Mouse (Mus musculus) heart, embryonic 10.5 days (tissue): ENCODE measurements at regions not wholly inside any gene's neighbourhood (a gene's known extent, or its start where the extent isn't known, plus 50 kb on each side); places are given as distances from the start of the nearest gene placed in this dataset.
A peak's percentile ranks its signal among the peaks of the same experiment; 100 is the strongest.

Experiments
- DNase-seq: peaks from one replicate; pipeline ENCODE4 v3.0.0-alpha.2; 2017; ENCODE audit warnings: low spot score
- H3K27ac ChIP-seq: fragments of 300-500 bp; sonication (generic); 2 replicates; pipeline ENCODE4 v1.5.1; 2016; ENCODE audit warnings: mild to moderate bottlenecking
- H3K27me3 ChIP-seq: fragments of 300-500 bp; sonication (generic); 2 replicates; pipeline ENCODE4 v1.6.1; 2016; ENCODE audit warnings: mild to moderate bottlenecking; ENCODE audit not compliant: poor library complexity, insufficient read depth, severe bottlenecking
- H3K36me3 ChIP-seq: fragments of 300-500 bp; sonication (generic); 2 replicates; pipeline ENCODE4 v1.6.1; 2016; ENCODE audit warnings: mild to moderate bottlenecking, moderate library complexity
- H3K4me1 ChIP-seq: fragments of 300-500 bp; sonication (generic); 2 replicates; pipeline ENCODE4 v1.6.1; 2016; ENCODE audit warnings: mild to moderate bottlenecking
- H3K4me3 ChIP-seq: fragments of 300-500 bp; sonication (generic); 2 replicates; pipeline ENCODE4 v1.5.1; 2016; ENCODE audit warnings: mild to moderate bottlenecking, moderate library complexity
- H3K9me3 ChIP-seq: fragments of 300-500 bp; sonication (generic); 2 replicates; pipeline ENCODE4 v1.6.1; 2016; ENCODE audit warnings: mild to moderate bottlenecking, moderate library complexity
- WGBS: fragments of 180-500 bp; shearing (Covaris S2); methylation state at CpG from one replicate; pipeline ENCODE4 v1.1.7; 2016; 5-methylcytosine and 5-hydroxymethylcytosine counted together

- Histone ChIP-seq H3K27me3 (no peaks in the 10 kb centered on the region), H3K4me1 (no peaks in the 10 kb centered on the region), H3K4me3 (no peak overlapping the region), H3K36me3 (no peaks in the 10 kb centered on the region), H3K27ac (no peak overlapping the region), H3K9me3 (no peaks in the 10 kb centered on the region)
- DNase-seq = no peak
- 79% methylated on average over 2 of the region's 2 CpGs for WGBS
These were observed 237.3 kb upstream of the Atp2b1 start for GRCm38 (mm10) chr10:98676907-98677306.

- H3K27me3 ChIP-seq = no peaks in the 10 kb centered on the region
- H3K36me3 ChIP-seq = no peaks in the 10 kb centered on the region
- H3K4me3 ChIP-seq = no peak overlapping the region
- H3K27ac ChIP-seq = no peak overlapping the region
- 92% methylated on average over 4 of the region's 4 CpGs for WGBS
- no peaks in the 10 kb centered on the region for H3K9me3 ChIP-seq
- no peak for DNase-seq
- no peaks in the 10 kb centered on the region for H3K4me1 ChIP-seq
These were observed 236.0 kb upstream of the Atp2b1 start for GRCm38 (mm10) chr10:98678234-98678633.

GRCm38 (mm10) chr10:98682436-98682835 lies 231.8 kb upstream of the Atp2b1 start:
- 89% methylated on average over 1 of the region's 1 CpGs for WGBS
- no peaks in the 10 kb centered on the region for H3K36me3 ChIP-seq
- DNase-seq = no peak

GRCm38 (mm10) chr10:98684195-98684594 lies 230.0 kb upstream of the Atp2b1 start:
- Histone ChIP-seq H3K27me3 (no peaks in the 10 kb centered on the region), H3K9me3 (no peaks in the 10 kb centered on the region), H3K4me1 (peaks cover 11% of the 10 kb centered on the region; the same call in 1 of the 2 replicates), H3K4me3 (peak overlapping the region; percentile 35), H3K36me3 (no peaks in the 10 kb centered on the region), H3K27ac (peak overlapping the region; percentile 70; the same call in 1 of the 2 replicates)
- peak; percentile 78 for DNase-seq
- WGBS = 32% methylated on average over 12 of the region's 12 CpGs

More at GRCm38 (mm10) chr10:98682436-98682835, 231.8 kb upstream of the Atp2b1 start:
- Histone ChIP-seq H3K27ac (no peak overlapping the region), H3K9me3 (no peaks in the 10 kb centered on the region), H3K4me1 (peaks cover 11% of the 10 kb centered on the region; the same call in 1 of the 2 replicates), H3K27me3 (no peaks in the 10 kb centered on the region), H3K4me3 (no peak overlapping the region)

- DNase-seq = no peak
- Histone ChIP-seq H3K4me3 (no peak overlapping the region), H3K27me3 (no peaks in the 10 kb centered on the region), H3K27ac (peak overlapping the region; percentile 70; the same call in 1 of the 2 replicates), H3K4me1 (peaks cover 11% of the 10 kb centered on the region; the same call in 1 of the 2 replicates), H3K36me3 (no peaks in the 10 kb centered on the region), H3K9me3 (no peaks in the 10 kb centered on the region)
- WGBS = 77% methylated on average over 8 of the region's 8 CpGs
These were observed 229.5 kb upstream of the Atp2b1 start for GRCm38 (mm10) chr10:98684707-98685106.

GRCm38 (mm10) chr10:98685739-98686138 lies 228.5 kb upstream of the Atp2b1 start:
- Histone ChIP-seq H3K9me3 (no peaks in the 10 kb centered on the region), H3K4me1 (peaks cover 11% of the 10 kb centered on the region; the same call in 1 of the 2 replicates), H3K27me3 (no peaks in the 10 kb centered on the region), H3K4me3 (no peak overlapping the region), H3K36me3 (no peaks in the 10 kb centered on the region), H3K27ac (no peak overlapping the region)
- no peak for DNase-seq
- WGBS = 76% methylated on average over 2 of the region's 2 CpGs

GRCm38 (mm10) chr10:98686370-98686769 lies 227.8 kb upstream of the Atp2b1 start:
- DNase-seq = no peak
- Histone ChIP-seq H3K4me3 (no peak overlapping the region), H3K36me3 (no peaks in the 10 kb centered on the region), H3K27ac (no peak overlapping the region), H3K4me1 (peaks cover 11% of the 10 kb centered on the region; the same call in 1 of the 2 replicates), H3K9me3 (no peaks in the 10 kb centered on the region), H3K27me3 (no peaks in the 10 kb centered on the region)

GRCm38 (mm10) chr10:98691816-98692215 lies 222.4 kb upstream of the Atp2b1 start:
- no peaks in the 10 kb centered on the region for H3K4me1 ChIP-seq
- no peaks in the 10 kb centered on the region for H3K27me3 ChIP-seq
- H3K36me3 ChIP-seq = no peaks in the 10 kb centered on the region
- DNase-seq = no peak
- 89% methylated on average over 5 of the region's 5 CpGs for WGBS
- no peak overlapping the region for H3K4me3 ChIP-seq
- H3K9me3 ChIP-seq = no peaks in the 10 kb centered on the region
- H3K27ac ChIP-seq = no peak overlapping the region

- no peaks in the 10 kb centered on the region for H3K4me1 ChIP-seq
- 85% methylated on average over 2 of the region's 2 CpGs for WGBS
- no peak for DNase-seq
- no peaks in the 10 kb centered on the region for H3K27me3 ChIP-seq
- no peaks in the 10 kb centered on the region for H3K9me3 ChIP-seq
- no peak overlapping the region for H3K27ac ChIP-seq
- no peak overlapping the region for H3K4me3 ChIP-seq
- no peaks in the 10 kb centered on the region for H3K36me3 ChIP-seq
These were observed 219.4 kb upstream of the Atp2b1 start for GRCm38 (mm10) chr10:98694690-98695370.

- Histone ChIP-seq H3K4me3 (no peak overlapping the region), H3K36me3 (no peaks in the 10 kb centered on the region), H3K9me3 (no peaks in the 10 kb centered on the region), H3K4me1 (peaks cover 3% of the 10 kb centered on the region; the same call in 1 of the 2 replicates), H3K27me3 (no peaks in the 10 kb centered on the region), H3K27ac (no peak overlapping the region)
- WGBS = 73% methylated on average over 2 of the region's 2 CpGs
- no peak for DNase-seq
These were observed 218.9 kb upstream of the Atp2b1 start for GRCm38 (mm10) chr10:98695371-98695725.

GRCm38 (mm10) chr10:98697866-98698265 lies 216.3 kb upstream of the Atp2b1 start:
- DNase-seq = no peak
- H3K27me3 ChIP-seq = no peaks in the 10 kb centered on the region
- H3K36me3 ChIP-seq = no peaks in the 10 kb centered on the region
- peaks cover 16% of the 10 kb centered on the region for H3K4me1 ChIP-seq
- no peaks in the 10 kb centered on the region for H3K9me3 ChIP-seq
- WGBS = 78% methylated on average over 4 of the region's 4 CpGs
- no peak overlapping the region for H3K27ac ChIP-seq
- H3K4me3 ChIP-seq = no peak overlapping the region

GRCm38 (mm10) chr10:98699579-98699978 lies 214.6 kb upstream of the Atp2b1 start:
- Histone ChIP-seq H3K27ac (no peak overlapping the region), H3K27me3 (no peaks in the 10 kb centered on the region), H3K4me1 (peaks cover 16% of the 10 kb centered on the region), H3K4me3 (no peak overlapping the region), H3K36me3 (no peaks in the 10 kb centered on the region), H3K9me3 (no peaks in the 10 kb centered on the region)
- 88% methylated on average over 4 of the region's 4 CpGs for WGBS
- no peak for DNase-seq

GRCm38 (mm10) chr10:98700407-98700806 lies 213.8 kb upstream of the Atp2b1 start:
- no peaks in the 10 kb centered on the region for H3K27me3 ChIP-seq
- H3K36me3 ChIP-seq = no peaks in the 10 kb centered on the region
- no peaks in the 10 kb centered on the region for H3K9me3 ChIP-seq
- peaks cover 16% of the 10 kb centered on the region for H3K4me1 ChIP-seq
- DNase-seq = no peak
- no peak overlapping the region for H3K27ac ChIP-seq
- whole genome bisulfite sequencing = 55% methylated on average over 4 of the region's 4 CpGs
- H3K4me3 ChIP-seq = no peak overlapping the region

- WGBS = 33% methylated on average over 3 of the region's 3 CpGs
- DNase-seq = no peak
- peaks cover 16% of the 10 kb centered on the region for H3K4me1 ChIP-seq
These were observed 212.9 kb upstream of the Atp2b1 start for GRCm38 (mm10) chr10:98701285-98701684.

More at GRCm38 (mm10) chr10:98701285-98701684, 212.9 kb upstream of the Atp2b1 start:
- Histone ChIP-seq H3K36me3 (no peaks in the 10 kb centered on the region), H3K27me3 (no peaks in the 10 kb centered on the region), H3K4me3 (no peak overlapping the region), H3K9me3 (no peaks in the 10 kb centered on the region), H3K27ac (no peak overlapping the region)
